Mouse (Mus musculus): Measurements from ENCODE around the gene Il17c. TPM values are rescaled to one million over a fixed set of nuclear protein-coding genes. Genes with fewer than 3 reads are reported as not detected.

Il17c gene
- polyA plus RNA-seq, 1 experiment from 2014 or later = not detected

GRCm38 (mm10) chr8:122395291-122395690 lies 26.5 kb upstream of the Il17c start:
- Histone ChIP-seq H3K4me3 (ENCODE audit: low read depth, low read length) (no peak overlapping the region), H3K9me3 (replicated peaks; ENCODE audit: control insufficient read depth, low read length) (no peaks in the 10 kb centered on the region), H3K4me2 (ENCODE audit: low read length) (no peak overlapping the region), H3K4me1 (ENCODE audit: control insufficient read depth, insufficient read depth, low read length) (no peaks in the 10 kb centered on the region), H3K36me3 (ENCODE audit: control insufficient read depth, insufficient read depth, low read length) (peaks cover 80% of the 10 kb centered on the region), H3K27ac (ENCODE audit: low read depth, low read length) (no peak overlapping the region), H3K27me3 (replicated peaks; ENCODE audit: control insufficient read depth, insufficient read depth, low read length) (no peaks in the 10 kb centered on the region), H3K9ac (ENCODE audit: low read length) (no peak overlapping the region)
- DNase-seq (ENCODE audit: low spot score) (no peak), ATAC-seq (no peak)
- 87% methylated on average over 6 of the region's 6 CpGs for WGBS

- peaks cover 84% of the 10 kb centered on the region for H3K36me3 ChIP-seq (ENCODE audit: control insufficient read depth, insufficient read depth, low read length)
- ATAC-seq = no peak
- 97% methylated on average over 9 of the region's 9 CpGs for WGBS
Observed at GRCm38 (mm10) chr8:122398186-122398585, 23.6 kb upstream of the Il17c start.

DNA sequence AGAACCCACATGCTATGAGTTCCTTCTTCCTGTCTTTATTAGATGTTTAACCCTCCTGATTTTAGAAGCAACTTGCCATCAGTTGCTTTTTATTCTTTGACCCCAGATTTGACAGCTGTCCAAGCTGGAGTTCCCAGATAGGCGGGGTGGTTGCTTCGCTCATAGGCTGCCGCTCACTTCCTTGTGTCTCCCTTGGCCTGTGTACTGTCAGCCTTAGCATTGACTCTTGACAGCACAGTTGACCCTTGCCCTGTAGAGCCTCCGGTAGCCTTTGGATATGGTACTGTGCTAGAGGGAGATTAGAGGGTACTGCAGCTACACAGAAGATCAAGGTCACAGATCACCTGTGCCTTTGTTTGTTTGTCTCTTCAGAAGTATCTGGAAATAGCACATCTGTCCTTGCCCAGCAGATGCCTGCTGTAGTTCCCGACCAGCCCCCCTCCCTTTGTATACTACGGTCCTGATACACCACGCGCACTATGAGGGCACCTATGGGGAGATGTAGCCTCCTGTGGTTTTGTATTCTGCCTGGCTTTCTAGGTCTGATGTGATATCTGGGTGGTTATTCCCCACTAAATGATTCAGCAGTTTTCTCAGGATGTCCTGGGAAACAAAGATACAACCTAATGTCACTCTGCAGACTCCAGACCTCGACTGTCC lies 16.5 kb upstream of the Il17c start:
- 95% methylated on average over 9 of the region's 9 CpGs for WGBS
- H3K4me2 ChIP-seq (ENCODE audit: low read length) = no peak overlapping the region

More at GRCm38 (mm10) chr8:122398186-122398585, 23.6 kb upstream of the Il17c start:
- Histone ChIP-seq H3K9ac (ENCODE audit: low read length) (no peak overlapping the region), H3K4me3 (ENCODE audit: low read depth, low read length) (no peak overlapping the region), H3K27ac (ENCODE audit: low read depth, low read length) (no peak overlapping the region), H3K27me3 (replicated peaks; ENCODE audit: control insufficient read depth, insufficient read depth, low read length) (no peaks in the 10 kb centered on the region), H3K4me2 (ENCODE audit: low read length) (no peak overlapping the region), H3K4me1 (ENCODE audit: control insufficient read depth, insufficient read depth, low read length) (no peaks in the 10 kb centered on the region), H3K9me3 (replicated peaks; ENCODE audit: control insufficient read depth, low read length) (no peaks in the 10 kb centered on the region)
- no peak for DNase-seq (ENCODE audit: low spot score)

DNA sequence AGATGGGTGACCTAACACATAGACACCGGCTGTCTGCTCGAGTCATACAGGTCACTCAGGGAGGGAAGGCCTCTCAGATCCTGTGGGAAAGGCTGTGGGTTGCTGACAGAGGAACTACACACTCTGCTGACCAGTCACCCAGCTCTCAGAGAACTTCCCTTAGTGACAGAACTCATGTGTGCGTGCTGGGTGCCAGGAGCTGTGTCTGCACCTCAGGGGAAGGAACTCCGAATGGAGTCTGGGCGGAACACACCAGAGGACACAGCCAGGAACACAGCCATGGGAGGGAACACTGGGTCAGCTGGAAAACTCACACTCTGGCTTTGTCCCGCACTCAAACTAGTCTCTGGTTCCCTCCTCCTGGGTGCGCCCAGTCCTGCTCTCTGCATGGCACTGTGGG lies 14.1 kb upstream of the Il17c start:
- WGBS = 94% methylated on average over 7 of the region's 7 CpGs
- Histone ChIP-seq H3K27me3 (replicated peaks; ENCODE audit: control insufficient read depth, insufficient read depth, low read length) (no peaks in the 10 kb centered on the region), H3K4me3 (ENCODE audit: low read depth, low read length) (no peak overlapping the region), H3K4me2 (ENCODE audit: low read length) (no peak overlapping the region), H3K4me1 (ENCODE audit: control insufficient read depth, insufficient read depth, low read length) (no peaks in the 10 kb centered on the region), H3K9me3 (replicated peaks; ENCODE audit: control insufficient read depth, low read length) (no peaks in the 10 kb centered on the region), H3K9ac (ENCODE audit: low read length) (no peak overlapping the region), H3K27ac (ENCODE audit: low read depth, low read length) (no peak overlapping the region), H3K36me3 (ENCODE audit: control insufficient read depth, insufficient read depth, low read length) (peaks cover 99% of the 10 kb centered on the region)
- no peak for ATAC-seq
- no peak for DNase-seq (ENCODE audit: low spot score)

More for the DNA sequence above, 16.5 kb upstream of the Il17c start:
- H3K9ac ChIP-seq (ENCODE audit: low read length) = no peak overlapping the region
- no peak overlapping the region for H3K27ac ChIP-seq (ENCODE audit: low read depth, low read length)
- ATAC-seq (no peak), DNase-seq (ENCODE audit: low spot score) (no peak)
- H3K27me3 ChIP-seq (replicated peaks; ENCODE audit: control insufficient read depth, insufficient read depth, low read length) = no peaks in the 10 kb centered on the region
- no peaks in the 10 kb centered on the region for H3K4me1 ChIP-seq (ENCODE audit: control insufficient read depth, insufficient read depth, low read length)
- H3K36me3 ChIP-seq (ENCODE audit: control insufficient read depth, insufficient read depth, low read length) = peaks cover 99% of the 10 kb centered on the region
- no peaks in the 10 kb centered on the region for H3K9me3 ChIP-seq (replicated peaks; ENCODE audit: control insufficient read depth, low read length)
- H3K4me3 ChIP-seq (ENCODE audit: low read depth, low read length) = no peak overlapping the region

- 89% methylated on average over 9 of the region's 9 CpGs for WGBS
- no peak overlapping the region for H3K4me2 ChIP-seq (ENCODE audit: low read length)
- H3K9me3 ChIP-seq (replicated peaks; ENCODE audit: control insufficient read depth, low read length) = no peaks in the 10 kb centered on the region
- H3K27ac ChIP-seq (ENCODE audit: low read depth, low read length) = no peak overlapping the region
- DNase-seq (ENCODE audit: low spot score) (no peak), ATAC-seq (no peak)
- no peak overlapping the region for H3K9ac ChIP-seq (ENCODE audit: low read length)
- H3K27me3 ChIP-seq (replicated peaks; ENCODE audit: control insufficient read depth, insufficient read depth, low read length) = no peaks in the 10 kb centered on the region
- H3K4me1 ChIP-seq (ENCODE audit: control insufficient read depth, insufficient read depth, low read length) = no peaks in the 10 kb centered on the region
- peaks cover 97% of the 10 kb centered on the region for H3K36me3 ChIP-seq (ENCODE audit: control insufficient read depth, insufficient read depth, low read length)
- no peak overlapping the region for H3K4me3 ChIP-seq (ENCODE audit: low read depth, low read length)
Observed at GRCm38 (mm10) chr8:122414311-122414710, 7.5 kb upstream of the Il17c start.

GRCm38 (mm10) chr8:122415554-122415953 lies 6.3 kb upstream of the Il17c start:
- H3K4me1 ChIP-seq (ENCODE audit: control insufficient read depth, insufficient read depth, low read length) = no peaks in the 10 kb centered on the region
- H3K27me3 ChIP-seq (replicated peaks; ENCODE audit: control insufficient read depth, insufficient read depth, low read length) = no peaks in the 10 kb centered on the region
- ATAC-seq (no peak), DNase-seq (ENCODE audit: low spot score) (no peak)
- H3K9me3 ChIP-seq (replicated peaks; ENCODE audit: control insufficient read depth, low read length) = no peaks in the 10 kb centered on the region
- H3K36me3 ChIP-seq (ENCODE audit: control insufficient read depth, insufficient read depth, low read length) = peaks cover 88% of the 10 kb centered on the region
- no peak overlapping the region for H3K4me2 ChIP-seq (ENCODE audit: low read length)
- 88% methylated on average over 6 of the region's 6 CpGs for WGBS
- no peak overlapping the region for H3K9ac ChIP-seq (ENCODE audit: low read length)
- no peak overlapping the region for H3K4me3 ChIP-seq (ENCODE audit: low read depth, low read length)
- H3K27ac ChIP-seq (ENCODE audit: low read depth, low read length) = no peak overlapping the region

- 66% methylated on average over 9 of the region's 9 CpGs for WGBS
Observed at GRCm38 (mm10) chr8:122419881-122420555, 1.8 kb upstream of the Il17c start.

GRCm38 (mm10) chr8:122423217-122423616 lies 1.4 kb downstream of the Il17c start:
- 88% methylated on average over 24 of the region's 24 CpGs for WGBS
- no peaks in the 10 kb centered on the region for H3K9me3 ChIP-seq (replicated peaks; ENCODE audit: control insufficient read depth, low read length)

More at GRCm38 (mm10) chr8:122419881-122420555, 1.8 kb upstream of the Il17c start:
- Histone ChIP-seq H3K9ac (ENCODE audit: low read length) (no peak overlapping the region), H3K4me3 (ENCODE audit: low read depth, low read length) (no peak overlapping the region), H3K27me3 (replicated peaks; ENCODE audit: control insufficient read depth, insufficient read depth, low read length) (no peaks in the 10 kb centered on the region), H3K9me3 (replicated peaks; ENCODE audit: control insufficient read depth, low read length) (no peaks in the 10 kb centered on the region), H3K27ac (ENCODE audit: low read depth, low read length) (no peak overlapping the region), H3K36me3 (ENCODE audit: control insufficient read depth, insufficient read depth, low read length) (peaks cover 43% of the 10 kb centered on the region), H3K4me1 (ENCODE audit: control insufficient read depth, insufficient read depth, low read length) (no peaks in the 10 kb centered on the region), H3K4me2 (ENCODE audit: low read length) (no peak overlapping the region)
- DNase-seq (ENCODE audit: low spot score) = peak; percentile 26
- ATAC-seq = no peak

DNA sequence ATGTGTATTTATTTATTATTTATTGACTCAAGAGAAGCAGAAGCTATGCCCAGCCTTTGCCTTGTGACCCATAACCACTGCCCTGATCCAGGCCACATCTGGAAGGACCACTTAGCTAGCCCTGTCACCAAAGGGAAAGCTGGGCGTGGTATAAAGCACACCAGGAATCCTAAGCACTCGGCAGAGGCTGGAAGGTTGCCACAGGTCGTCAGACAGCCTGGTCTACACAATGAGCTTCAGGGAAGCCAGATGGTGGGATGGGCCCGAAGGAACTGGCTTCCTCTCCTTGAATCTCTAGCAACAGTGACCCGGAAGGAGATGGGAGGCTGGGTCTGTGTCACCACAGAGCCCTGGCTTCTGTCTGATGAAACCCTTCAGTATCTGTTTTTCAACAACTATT lies 1.8 kb downstream of the Il17c start:
- WGBS = 57% methylated on average over 5 of the region's 5 CpGs
- Histone ChIP-seq H3K9ac (ENCODE audit: low read length) (no peak overlapping the region), H3K27me3 (replicated peaks; ENCODE audit: control insufficient read depth, insufficient read depth, low read length) (no peaks in the 10 kb centered on the region), H3K4me1 (ENCODE audit: control insufficient read depth, insufficient read depth, low read length) (no peaks in the 10 kb centered on the region), H3K36me3 (ENCODE audit: control insufficient read depth, insufficient read depth, low read length) (peaks cover 9% of the 10 kb centered on the region; the same call in 1 of the 2 replicates), H3K4me2 (ENCODE audit: low read length) (no peak overlapping the region), H3K4me3 (ENCODE audit: low read depth, low read length) (no peak overlapping the region), H3K27ac (ENCODE audit: low read depth, low read length) (no peak overlapping the region), H3K9me3 (replicated peaks; ENCODE audit: control insufficient read depth, low read length) (no peaks in the 10 kb centered on the region)
- ATAC-seq = no peak
- peak; percentile 6 for DNase-seq (ENCODE audit: low spot score)

More at GRCm38 (mm10) chr8:122423217-122423616, 1.4 kb downstream of the Il17c start:
- Histone ChIP-seq H3K27ac (ENCODE audit: low read depth, low read length) (no peak overlapping the region), H3K4me1 (ENCODE audit: control insufficient read depth, insufficient read depth, low read length) (no peaks in the 10 kb centered on the region), H3K9ac (ENCODE audit: low read length) (no peak overlapping the region), H3K27me3 (replicated peaks; ENCODE audit: control insufficient read depth, insufficient read depth, low read length) (no peaks in the 10 kb centered on the region), H3K36me3 (ENCODE audit: control insufficient read depth, insufficient read depth, low read length) (peaks cover 13% of the 10 kb centered on the region), H3K4me3 (ENCODE audit: low read depth, low read length) (no peak overlapping the region), H3K4me2 (ENCODE audit: low read length) (no peak overlapping the region)
- ATAC-seq = no peak
- DNase-seq (ENCODE audit: low spot score) = no peak

Measured in forebrain, embryonic 14.5 days (tissue).